In genomic region chr13:55507877-55508276, GRCm38 (mm10) we compare ENCODE assay signal across 13 mouse cellular contexts. TPM values are rescaled to one million over a fixed set of nuclear protein-coding genes. Genes with fewer than 3 reads are reported as not detected.
DNase-seq lines count a peak whose midpoint lies in the region; ATAC-seq and TF ChIP-seq lines count a peak whose summit lies in the region.
"Had no signal": no experiment of that assay in that cellular context is flagged by ENCODE, and none has a peak within 500 bp of the region (broad histone marks: within the 10 kb centered on the region; RNA-seq: fewer than 3 reads in every experiment).

No protein-coding gene starts in this region.

- no peaks in the 10 kb centered on the region for H3K27me3 ChIP-seq in kidney, postnatal 0 days (ENCODE audit: insufficient read depth, low read length)
- H3K27me3 ChIP-seq in thymus, adult 2 months (ENCODE audit: control insufficient read depth, insufficient read depth, low read length) = no peaks in the 10 kb centered on the region; the same call in 1 of the 2 replicates
- H3K27me3 ChIP-seq in neural tube, embryonic 13.5 days = no peaks in the 10 kb centered on the region
- H3K27me3 ChIP-seq: CH12.LX; liver, embryonic 13.5 days had no signal

- no peak overlapping the region for H3K4me3 ChIP-seq in kidney, postnatal 0 days (replicated peaks; ENCODE audit: low read depth, low read length)
- no peak overlapping the region for H3K4me3 ChIP-seq in thymus, adult 2 months (ENCODE audit: control insufficient read depth, insufficient read depth, low read length)
- H3K4me3 ChIP-seq in neural tube, embryonic 13.5 days = no peak overlapping the region
- H3K4me3 ChIP-seq: liver, embryonic 13.5 days had no signal

- TF ChIP-seq POLR2A in thymus, adult 2 months (IDR thresholded peaks at IDR 0.05; ENCODE audit: control insufficient read depth, extremely low read depth, insufficient read depth, low read length, poor library complexity) = no peak

- TF ChIP-seq CTCF in kidney, postnatal 0 days (IDR thresholded peaks at IDR 0.05; ENCODE audit: low read depth) = peak; percentile 32; the same call in 1 of the 2 replicates
- TF ChIP-seq CTCF in thymus, adult 2 months (IDR thresholded peaks at IDR 0.05; ENCODE audit: borderline replicate concordance, control insufficient read depth, extremely low read depth, insufficient read depth, low read length, poor library complexity) = peak; percentile 53; the same call in 1 of the 2 replicates

- DNase-seq in kidney, postnatal 0 days (ENCODE audit: low spot score) = no peak
- DNase-seq in kidney, postnatal 4 days = no peak
- DNase-seq in thymus, adult 2 months = no peak
- no peak for DNase-seq in thymus, postnatal 25 days
- DNase-seq in ZHBTc4 (ENCODE audit: low read depth, low spot score) (peak; percentile 88), adipocyte (ENCODE audit: low spot score) (no peak)
- DNase-seq in cerebellum, adult 18-20 months = no peak
- DNase-seq: cerebellum, adult 9-10 months; kidney, postnatal 25 days; liver, embryonic 13.5 days had no signal

- ATAC-seq in kidney, postnatal 0 days (replicated peaks; ENCODE audit: low FRiP score, low read depth) = no peak
- ATAC-seq in neural tube, embryonic 13.5 days (ENCODE audit: low read depth) = no peak
- ATAC-seq: inflammation-experienced regulatory T-cells, adult 6 months had no signal

- H3K9ac ChIP-seq in kidney, postnatal 0 days (ENCODE audit: low read depth, low read length) = no peak overlapping the region
- H3K9ac ChIP-seq in neural tube, embryonic 13.5 days = 0 out of 2 replicates have a peak overlapping the region, but pooled peaks have one; percentile 26
- H3K9ac ChIP-seq: liver, embryonic 13.5 days had no signal

- H3K4me1 ChIP-seq in kidney, postnatal 0 days (replicated peaks; ENCODE audit: insufficient read depth, low read length) = peaks cover 22% of the 10 kb centered on the region
- H3K4me1 ChIP-seq in thymus, adult 2 months (replicated peaks; ENCODE audit: control insufficient read depth, insufficient read depth, low read length) = peaks cover 30% of the 10 kb centered on the region
- peaks cover 29% of the 10 kb centered on the region for H3K4me1 ChIP-seq in neural tube, embryonic 13.5 days (replicated peaks)

- peaks cover 54% of the 10 kb centered on the region for H3K36me3 ChIP-seq in kidney, postnatal 0 days (ENCODE audit: insufficient read depth, low read length)
- no peaks in the 10 kb centered on the region for H3K36me3 ChIP-seq in thymus, adult 2 months (ENCODE audit: control insufficient read depth, insufficient read depth, low read length)
- peaks cover 77% of the 10 kb centered on the region for H3K36me3 ChIP-seq in neural tube, embryonic 13.5 days

- no peak overlapping the region for H3K27ac ChIP-seq in kidney, postnatal 0 days
- H3K27ac ChIP-seq in thymus, adult 2 months (ENCODE audit: control insufficient read depth, insufficient read depth, low read length) = no peak overlapping the region
- H3K27ac ChIP-seq in neural tube, embryonic 13.5 days (replicated peaks) = no peak overlapping the region
- H3K27ac ChIP-seq: liver, embryonic 13.5 days had no signal

- H3K9me3 ChIP-seq in kidney, postnatal 0 days (replicated peaks; ENCODE audit: low read length) = no peaks in the 10 kb centered on the region
- no peaks in the 10 kb centered on the region for H3K9me3 ChIP-seq in neural tube, embryonic 13.5 days
- H3K9me3 ChIP-seq: liver, embryonic 13.5 days had no signal

- H3K4me2 ChIP-seq in kidney, postnatal 0 days (ENCODE audit: low read length) = no peak overlapping the region
- H3K4me2 ChIP-seq in neural tube, embryonic 13.5 days = no peak overlapping the region
- H3K4me2 ChIP-seq: liver, embryonic 13.5 days had no signal

- 70% methylated on average over 11 of the region's 11 CpGs for WGBS in kidney, postnatal 0 days
- WGBS in thymus, adult 2 months = 64% methylated on average over 11 of the region's 11 CpGs
- 65% methylated on average over 11 of the region's 11 CpGs for WGBS in neural tube, embryonic 13.5 days

RNA-seq across cellular contexts. Expression of gene Pdlim7, which starts 5.6 kb away (rescaled TPM):
- 112 and 124 TPM in 2 replicates for polyA plus RNA-seq in kidney, postnatal 0 days (2015; fragmentation: Nextera tagmentation; extraction: Ambion mirVana)
- 25.6 and 29.5 TPM in 2 replicates for polyA plus RNA-seq in thymus, adult 2 months (2012; rRNA removed)
- 155 and 167 TPM in 2 replicates for polyA plus RNA-seq in neural tube, embryonic 13.5 days (2015; fragmentation: Nextera tagmentation; extraction: Ambion mirVana)

RNA-seq across cellular contexts. Expression of gene Dbn1, which starts 20.0 kb away (rescaled TPM):
- 104 and 125 TPM in 2 replicates for polyA plus RNA-seq in kidney, postnatal 0 days (2015; fragmentation: Nextera tagmentation; extraction: Ambion mirVana)
- 7.8 and 9.8 TPM in 2 replicates for polyA plus RNA-seq in thymus, adult 2 months (2012; rRNA removed)
- polyA plus RNA-seq in neural tube, embryonic 13.5 days (2015; fragmentation: Nextera tagmentation; extraction: Ambion mirVana) = 574 and 615 TPM in 2 replicates

RNA-seq across cellular contexts. Expression of gene Dok3, which starts 21.2 kb away (rescaled TPM):
- polyA plus RNA-seq in kidney, postnatal 0 days (2015; fragmentation: Nextera tagmentation; extraction: Ambion mirVana) = 1.7 and 1.8 TPM in 2 replicates
- polyA plus RNA-seq in thymus, adult 2 months (2012; rRNA removed) = 18.2 and 21.9 TPM in 2 replicates
- polyA plus RNA-seq in neural tube, embryonic 13.5 days (2015; fragmentation: Nextera tagmentation; extraction: Ambion mirVana) = 4.2 and 4.6 TPM in 2 replicates

RNA-seq across cellular contexts. Expression of gene Ddx41, which starts 28.6 kb away (rescaled TPM):
- 60.1 and 60.3 TPM in 2 replicates for polyA plus RNA-seq in kidney, postnatal 0 days (2015; fragmentation: Nextera tagmentation; extraction: Ambion mirVana)
- polyA plus RNA-seq in thymus, adult 2 months (2012; rRNA removed) = 97.8 and 100.0 TPM in 2 replicates
- polyA plus RNA-seq in neural tube, embryonic 13.5 days (2015; fragmentation: Nextera tagmentation; extraction: Ambion mirVana) = 51.6 and 54.4 TPM in 2 replicates

RNA-seq across cellular contexts. Expression of gene Prr7, which starts 43.8 kb away (rescaled TPM):
- 0.63 and 0.75 TPM in 2 replicates for polyA plus RNA-seq in kidney, postnatal 0 days (2015; fragmentation: Nextera tagmentation; extraction: Ambion mirVana)
- 33.8 and 52.2 TPM in 2 replicates for polyA plus RNA-seq in thymus, adult 2 months (2012; rRNA removed)
- 2.5 and 3.1 TPM in 2 replicates for polyA plus RNA-seq in neural tube, embryonic 13.5 days (2015; fragmentation: Nextera tagmentation; extraction: Ambion mirVana)
- polyA plus RNA-seq: liver, embryonic 13.5 days had no signal
